Mouse (Mus musculus) spleen, postnatal 36 days (tissue): ENCODE results near the gene Ovca2.
A peak's percentile ranks its signal among the peaks of the same experiment; 100 is the strongest.

ENCODE experiments used
- DNase-seq, 2 experiments: peaks; one replicate each; pipeline ENCODE4 v3.0.0; 2022; ENCODE audit warnings: low spot score in 2 of 2, mixed read lengths in 1 of 2

The Ovca2 gene

GRCm38 (mm10) chr11:75178672-75179208, at the start of gene Ovca2:
Gene Ovca2, minus strand, starts transcription at chr11:75178835.
- peak; percentile 91 to 92 for DNase-seq

GRCm38 (mm10) chr11:75227632-75228031, 49.0 kb upstream of the Ovca2 start:
- no peak for DNase-seq

- DNase-seq, result no peak
Observed at GRCm38 (mm10) chr11:75224835-75225234, 46.2 kb upstream of the Ovca2 start.

- DNase-seq, result no peak
Observed at GRCm38 (mm10) chr11:75224062-75224461, 45.4 kb upstream of the Ovca2 start.

DNA sequence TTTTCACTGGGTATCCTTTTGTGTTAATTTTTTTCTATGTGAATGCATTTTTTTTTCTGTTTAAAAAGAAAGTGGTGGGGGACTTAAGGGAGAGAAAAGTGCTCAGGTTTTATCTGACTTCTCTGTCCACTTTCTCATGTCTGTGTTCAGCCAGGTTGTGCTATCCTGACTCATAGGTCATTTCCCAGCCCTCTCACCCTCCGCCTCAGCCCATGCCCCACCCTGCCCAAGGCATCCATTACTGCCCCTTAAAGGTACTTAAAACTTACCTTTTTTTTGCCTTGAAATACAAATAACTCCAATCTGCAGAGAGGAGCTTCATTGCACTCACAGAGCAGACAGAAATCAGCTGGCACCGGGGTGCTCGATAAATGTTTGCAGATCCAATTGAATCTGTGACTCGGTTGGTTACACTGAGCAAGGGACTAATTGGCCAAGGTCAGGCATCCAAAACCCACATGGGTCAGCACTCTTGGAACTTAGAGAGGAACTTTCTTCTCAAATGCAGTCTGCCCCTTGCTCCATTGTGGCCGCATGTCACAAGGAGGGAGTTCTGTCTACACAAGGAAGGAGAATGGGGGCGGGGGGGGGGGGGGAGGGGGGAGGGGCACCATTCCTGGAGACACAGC, 42.0 kb upstream of the Ovca2 start:
- no peak for DNase-seq

DNA sequence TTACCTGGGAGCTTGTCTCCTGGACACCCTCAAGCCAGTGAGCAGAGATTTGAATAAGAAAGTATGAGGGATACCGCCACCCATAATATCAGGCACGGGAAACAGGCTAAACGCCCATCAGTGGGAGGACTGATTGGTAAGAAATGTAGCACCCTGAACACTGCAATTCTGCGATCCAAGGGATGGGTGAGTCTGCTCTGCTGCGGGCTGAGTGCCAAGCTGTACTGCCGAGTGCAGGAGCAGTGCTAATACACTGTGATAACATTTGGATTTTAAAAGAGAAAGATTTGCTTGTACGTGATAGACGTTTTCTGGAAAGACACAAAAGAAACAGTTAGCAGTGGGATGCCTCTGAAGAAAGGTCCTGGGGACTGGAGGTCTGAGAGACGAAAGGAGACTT, 41.5 kb upstream of the Ovca2 start:
- no peak for DNase-seq

DNA sequence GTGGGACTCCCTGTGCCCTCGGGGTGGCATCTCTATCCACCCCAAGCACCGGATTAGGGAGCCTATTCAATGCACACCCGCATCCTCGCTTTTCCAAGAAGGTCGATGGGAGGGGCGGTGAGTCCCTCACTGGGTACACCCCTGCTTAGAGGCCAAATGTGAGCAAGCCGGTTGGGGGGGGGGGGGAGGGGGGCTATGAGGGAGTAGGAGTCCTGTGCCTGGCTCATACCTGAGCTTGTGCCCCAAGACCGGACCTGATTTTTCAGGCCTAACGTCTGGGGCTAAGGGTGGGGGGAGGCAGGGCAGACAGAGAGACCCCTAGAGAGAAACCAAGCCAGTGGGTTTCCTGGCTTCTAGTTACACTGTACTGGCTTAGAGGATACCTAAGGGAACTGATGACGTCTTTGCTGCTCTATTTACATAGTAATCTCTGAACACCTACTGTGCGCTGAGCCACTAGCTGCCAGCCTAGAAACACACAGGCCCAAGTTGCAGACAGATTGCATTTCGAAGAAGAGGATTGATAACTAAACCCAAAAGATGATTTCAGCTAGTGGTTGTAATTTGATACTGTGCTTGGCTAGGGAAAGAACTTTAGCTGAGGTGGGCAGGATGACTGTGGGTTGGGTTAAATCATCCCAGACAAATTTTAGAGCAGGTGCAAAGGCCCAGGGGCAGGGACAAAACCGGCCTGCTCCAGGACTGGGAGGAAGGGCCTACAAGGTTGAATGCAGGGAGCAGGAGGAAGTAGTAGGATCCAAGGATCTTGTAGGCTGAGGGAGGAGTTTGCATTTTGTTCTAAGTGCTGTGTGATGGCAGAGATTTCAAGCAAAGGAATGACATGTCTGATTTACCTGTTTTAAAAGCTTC, 35.7 kb upstream of the Ovca2 start:
- no peak for DNase-seq

DNA sequence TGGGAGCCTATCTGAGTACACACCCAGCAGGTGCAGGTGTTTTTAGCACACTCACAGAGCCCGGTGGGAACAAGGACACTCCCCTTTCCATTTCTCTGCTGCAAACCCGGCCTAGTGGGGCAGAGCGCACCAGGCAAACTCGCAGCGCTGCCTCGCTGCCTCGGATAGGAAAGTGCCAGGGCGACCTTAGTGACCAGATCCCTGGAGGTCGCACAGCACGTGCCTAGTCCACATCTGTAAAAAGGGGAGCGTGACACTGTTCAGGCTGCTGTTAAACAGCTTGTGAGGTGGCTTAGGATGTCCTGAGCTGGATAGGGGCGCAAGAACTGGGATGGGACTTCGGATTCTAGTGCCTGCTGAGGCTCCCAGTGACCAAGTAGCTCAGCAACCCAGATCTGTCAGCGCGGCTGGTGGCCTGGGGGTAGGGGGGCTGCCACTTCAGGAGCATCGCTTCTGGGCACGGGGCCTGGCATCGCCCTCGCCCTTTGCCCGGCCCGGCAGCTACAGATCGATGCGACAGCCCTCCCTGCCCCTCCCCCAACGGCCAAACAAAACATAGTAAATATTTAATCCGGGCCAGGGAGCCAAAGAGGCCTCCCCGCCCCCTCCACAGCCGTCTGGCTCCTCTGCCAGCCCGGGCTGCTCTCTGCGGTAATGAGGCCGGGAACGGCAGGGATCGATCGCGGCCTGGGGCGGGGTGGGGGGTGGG, 34.9 kb upstream of the Ovca2 start:
- no peak for DNase-seq

- DNase-seq, result no peak
Observed at GRCm38 (mm10) chr11:75212876-75213275, 34.2 kb upstream of the Ovca2 start.

DNA sequence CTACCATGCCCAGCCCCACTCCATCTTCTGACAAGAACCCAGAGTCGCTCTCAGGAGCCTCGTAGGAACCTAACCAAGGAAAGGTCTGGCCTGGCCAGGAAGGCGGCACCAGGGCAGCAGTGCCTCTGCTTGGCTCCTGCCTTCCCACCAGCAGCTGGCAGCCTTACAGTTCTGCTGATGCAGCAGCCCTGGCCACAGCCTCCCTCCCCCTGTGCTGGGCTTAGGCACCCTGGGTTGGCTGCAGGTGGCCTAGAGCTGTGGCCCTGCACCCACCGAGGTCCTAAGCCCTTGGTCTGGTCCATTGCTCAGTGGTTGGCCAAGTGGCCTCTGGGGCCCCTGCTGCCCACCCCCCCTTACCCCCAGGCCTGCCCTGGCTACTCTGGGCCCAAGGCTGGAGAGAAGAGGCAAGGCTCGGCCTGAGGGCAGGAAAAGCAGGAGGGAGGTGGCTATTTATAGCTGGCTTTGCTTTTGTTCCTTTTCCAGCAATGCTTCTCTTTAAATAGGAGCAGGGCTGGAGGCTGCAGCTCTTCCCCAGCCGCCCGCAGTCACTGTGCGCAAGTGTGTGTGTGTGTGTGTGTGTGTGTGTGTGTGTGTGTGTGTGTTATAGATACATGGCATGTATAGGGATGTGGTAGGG, 33.5 kb upstream of the Ovca2 start:
- DNase-seq, result no peak

- no peak for DNase-seq
Observed at GRCm38 (mm10) chr11:75210755-75211154, 32.1 kb upstream of the Ovca2 start.

DNA sequence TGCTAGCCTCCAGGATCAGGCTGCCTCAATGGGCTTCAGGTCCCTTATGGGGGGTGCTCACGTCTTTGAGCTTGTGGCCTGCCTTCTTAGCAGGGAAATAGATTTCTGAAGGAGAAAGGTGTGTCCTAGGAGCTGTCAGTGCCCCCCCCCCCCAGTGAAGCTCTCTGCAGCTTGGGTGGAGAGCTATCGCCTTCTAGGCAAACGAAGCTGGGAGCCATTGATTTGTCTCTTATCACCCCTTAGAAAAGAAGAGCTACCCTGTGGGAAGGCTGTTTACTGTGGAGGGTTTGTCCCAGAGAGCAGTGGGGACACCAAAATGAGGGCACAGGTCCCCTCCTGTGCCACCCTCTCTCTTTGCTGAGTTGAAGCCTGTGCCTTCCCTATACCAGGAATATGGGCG, 31.5 kb upstream of the Ovca2 start:
- no peak for DNase-seq

- DNase-seq, result no peak
Observed at GRCm38 (mm10) chr11:75209363-75209762, 30.7 kb upstream of the Ovca2 start.

GRCm38 (mm10) chr11:75206347-75206746, 27.7 kb upstream of the Ovca2 start:
- DNase-seq, result no peak

GRCm38 (mm10) chr11:75204472-75204871, 25.8 kb upstream of the Ovca2 start:
- DNase-seq, result no peak

DNA sequence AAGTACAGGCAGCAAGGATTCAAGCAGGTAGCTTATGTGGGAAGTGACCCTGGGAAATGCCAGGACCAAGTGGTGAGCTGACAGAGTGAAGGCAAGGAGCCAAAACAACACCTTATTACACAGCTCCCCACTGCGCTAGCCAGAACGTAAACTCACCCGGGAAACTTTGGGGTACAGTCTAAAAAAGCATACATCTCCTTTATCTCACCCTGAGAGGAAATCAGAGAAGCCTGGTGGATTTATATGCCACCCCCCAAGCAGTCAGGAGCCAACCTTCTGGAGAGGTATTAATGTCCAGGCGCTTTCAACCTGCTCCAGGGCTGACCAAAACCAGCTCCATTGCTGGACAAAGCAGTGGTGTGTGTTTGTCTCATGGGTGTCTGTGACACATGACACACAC, 25.3 kb upstream of the Ovca2 start:
- DNase-seq, result no peak

GRCm38 (mm10) chr11:75201721-75202120, 23.1 kb upstream of the Ovca2 start:
- DNase-seq, result no peak

DNA sequence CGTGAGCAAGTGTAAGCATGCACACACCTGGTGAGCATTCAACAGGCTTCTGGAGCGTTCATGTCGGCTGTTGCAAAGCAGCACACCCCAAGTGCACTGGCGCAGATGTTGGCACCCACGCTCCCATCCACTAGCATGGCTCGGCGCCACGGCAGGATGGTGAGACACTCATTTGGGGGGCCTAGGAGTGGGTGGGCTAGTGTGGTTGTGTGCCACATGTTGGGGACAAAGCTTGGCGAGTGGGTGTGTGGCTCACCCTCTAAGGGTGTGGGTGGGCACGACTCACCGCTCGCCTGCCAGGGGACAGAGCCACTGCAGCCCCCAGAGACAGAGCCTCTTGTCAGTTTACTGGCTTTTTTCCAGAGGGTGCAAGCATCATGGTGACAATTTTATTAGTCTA, 22.3 kb upstream of the Ovca2 start:
- DNase-seq, result no peak

- DNase-seq, result no peak
Observed at GRCm38 (mm10) chr11:75199951-75200350, 21.3 kb upstream of the Ovca2 start.

- no peak for DNase-seq
Observed at GRCm38 (mm10) chr11:75198792-75199191, 20.2 kb upstream of the Ovca2 start.

DNA sequence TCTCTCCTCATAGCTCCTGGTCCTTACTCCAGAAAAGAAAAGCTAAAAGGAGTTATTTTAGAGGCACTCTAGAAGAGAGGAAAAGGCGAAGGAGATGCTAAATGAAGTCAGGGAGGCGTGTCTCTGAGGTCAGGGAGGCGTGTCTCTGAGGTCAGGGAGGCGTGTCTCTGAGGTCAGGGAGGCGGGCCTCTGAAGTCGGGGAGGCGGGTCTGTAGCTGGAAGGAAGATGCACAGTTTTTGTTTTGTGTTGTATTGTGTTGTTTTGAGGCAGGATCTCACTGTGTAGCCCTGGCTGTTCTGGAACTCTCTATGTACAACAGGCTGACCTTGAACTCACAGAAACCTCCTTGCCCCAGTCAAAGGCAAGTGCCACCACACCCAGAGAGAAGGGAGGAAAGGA, 19.3 kb upstream of the Ovca2 start:
- no peak for DNase-seq

DNA sequence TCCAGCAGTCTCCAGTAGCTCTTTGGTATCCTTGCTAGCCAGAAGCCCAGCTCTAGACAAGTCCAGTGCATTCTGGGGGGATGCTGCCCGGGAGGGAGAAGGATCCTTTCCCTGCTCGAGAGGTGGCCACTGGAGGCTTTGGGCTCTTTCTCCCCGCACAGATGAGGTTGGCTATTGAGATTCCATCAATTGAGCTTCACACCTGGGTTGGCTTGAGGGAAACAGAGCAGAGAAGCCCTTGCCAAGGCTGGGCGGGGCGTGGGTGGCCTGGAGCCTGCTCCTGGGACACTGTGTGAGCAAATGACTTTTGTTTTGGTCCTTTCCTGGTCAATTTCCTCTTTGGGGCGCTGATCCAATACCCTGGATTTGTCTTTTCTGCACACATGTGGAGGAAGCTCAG, 17.5 kb upstream of the Ovca2 start:
- no peak for DNase-seq
